Mouse (Mus musculus): ENCODE results near the gene Col13a1.

- TF ChIP-seq CTCF (IDR thresholded peaks at IDR 0.05; ENCODE audit: low read depth) (no peak), EP300 (IDR thresholded peaks at IDR 0.05; ENCODE audit: low read depth) (no peak)
Measured at GRCm38 (mm10) chr10:61953916-61954315, 25.0 kb downstream of the Col13a1 start.

Measured in liver, embryonic 14.5 days (tissue).